Mouse (Mus musculus) layer of hippocampus, adult 18-20 months (tissue): Measurements from ENCODE around the gene Col3a1. TPM values are rescaled to one million over a fixed set of nuclear protein-coding genes. Genes with fewer than 3 reads are reported as not detected.

Experiments
- DNase-seq, 2 experiments: peaks; one replicate each; pipeline ENCODE4 v3.0.0; 2022; ENCODE audit warnings: low spot score in 2 of 2
- microRNA-seq, 2 experiments: library from miRNA; unstranded; fragments of <30 nt; microRNA quantifications; one replicate each; pipeline ENCODE4 v1.2.0; 2021
- total RNA-seq, 2 experiments: library from RNA; stranded (reverse); gene quantifications; 2 replicates each; pipeline ENCODE4 v1.2.3; 2021

The Col3a1 gene
- total RNA-seq, 2 experiments from 2014 or later: 1.9 to 2.2 TPM

GRCm38 (mm10) chr1:45379992-45380690 is 68.8 kb downstream of the Col3a1 start:
- DNase-seq: no peak

- no peak for DNase-seq
Observed at GRCm38 (mm10) chr1:45381866-45382265, 70.5 kb downstream of the Col3a1 start.

Small RNA genes within 50 kb of the gene (microRNA-seq; reads per million reads assigned to microRNA genes)
- 0 reads per million in 2 experiments for gene Gm47302

Other genes starting within 250 kb of the Col3a1 start
- gene Col5a2, start 191.7 kb downstream of the Col3a1 start, total RNA-seq: 1 to 10 TPM; 6.4 to 7.4 TPM